Mouse (Mus musculus) cerebellum, adult 2 months (tissue): ENCODE measurements around the gene Tmem192.

ENCODE experiments used
- CTCF ChIP-seq: fragments of 200-500 bp; IDR thresholded peaks from 2 replicates; pipeline ENCODE4 v1.5.1; 2011; ENCODE audit warnings: low read depth, mild to moderate bottlenecking, control low read depth, low read length, moderate library complexity, borderline replicate concordance; ENCODE audit not compliant: insufficient read depth
- POLR2A ChIP-seq: fragments of 200-500 bp; IDR thresholded peaks from 2 replicates; pipeline ENCODE4 v1.6.1; 2011; ENCODE audit warnings: low read length, control low read depth, borderline replicate concordance; ENCODE audit not compliant: insufficient read depth

GRCm38 (mm10) chr8:64925762-64926161, 21.2 kb upstream of the Tmem192 start:
- no peak for TF ChIP-seq POLR2A
- TF ChIP-seq CTCF: no peak
